ENCODE assay signal across 21 mouse cellular contexts in genomic region chr1:120145527-120146216, GRCm38 (mm10). TPM values are rescaled to one million over a fixed set of nuclear protein-coding genes. Genes with fewer than 3 reads are reported as not detected.
DNase-seq lines count a peak whose midpoint lies in the region; TF ChIP-seq lines count a peak whose summit lies in the region.
"Had no signal": no experiment of that assay in that cellular context is flagged by ENCODE, and none has a peak within 500 bp of the region (broad histone marks: within the 10 kb centered on the region; RNA-seq: fewer than 3 reads in every experiment).

No protein-coding gene starts in this region.

- no peak overlapping the region for H3K27ac ChIP-seq in gastrocnemius, adult 2 months
- H3K27ac ChIP-seq: embryonic facial prominence, embryonic 12.5 days; embryonic facial prominence, embryonic 15.5 days; forebrain, embryonic 12.5 days; hindbrain, embryonic 10.5 days; hindbrain, embryonic 13.5 days; intestine, embryonic 15.5 days had no signal

- intact Hi-C loops in gastrocnemius, adult 2 months (cut with DNase I) = no loop called here
- intact Hi-C loops in heart, postnatal 14 days (cut with DNase I) = loop anchor here (2.0 kb wide), 1 partner anchor 43 kb away; no protein-coding TSS in a partner anchor

- no peak for TF ChIP-seq CTCF in gastrocnemius, adult 2 months (IDR thresholded peaks at IDR 0.05)

- DNase-seq in A20 (ENCODE audit: low read depth, low spot score) = peak; percentile 29
- peak; percentile 13 to 24 for DNase-seq in B cell, adult 2 months
- peak; percentile 55 for DNase-seq in Muller cell, postnatal 12 days (ENCODE audit: inconsistent ontology term)
- no peak for DNase-seq in gastrocnemius, adult 2 months
- no peak for DNase-seq in heart, postnatal 14 days
- no peak for DNase-seq in left cerebral cortex, adult 9 months (ENCODE audit: low spot score in 2 of 2)
- DNase-seq: adrenal gland, postnatal 14 days; cerebellum, adult 11-12 months; cerebellum, adult 8-10 months; cerebellum, postnatal 10 days; cerebellum, postnatal 36 days; gastrocnemius, postnatal 14 days; heart, adult 11 months; heart, postnatal 36 days; kidney, adult 11 months had no signal

- no peak overlapping the region for H3K4me3 ChIP-seq in gastrocnemius, adult 2 months
- H3K4me3 ChIP-seq: embryonic facial prominence, embryonic 12.5 days; embryonic facial prominence, embryonic 15.5 days; forebrain, embryonic 12.5 days; hindbrain, embryonic 10.5 days; hindbrain, embryonic 13.5 days; intestine, embryonic 15.5 days had no signal

RNA-seq across cellular contexts. Expression of gene 3110009E18Rik, which starts 24.7 kb away (rescaled TPM):
- 1 to 10 TPM; 3.3 to 6.6 TPM for total RNA-seq in gastrocnemius, adult 2 months (2021)
- 1 to 10 TPM; 5.4 to 5.5 TPM for total RNA-seq in heart, postnatal 14 days (2021)

RNA-seq across cellular contexts. Expression of gene Dbi, which starts 24.8 kb away (rescaled TPM):
- 100 to 1,000 TPM; 109 to 173 TPM for total RNA-seq in gastrocnemius, adult 2 months (2021)
- 100 to 1,000 TPM; 331 to 352 TPM for total RNA-seq in heart, postnatal 14 days (2021)

Comparison
In these comparisons a context has a peak if more than half of its experiments do, and no peak if none do; other contexts are left out.
1. DNase-seq: peak in A20 (single experiment), B cell, adult 2 months (2 of 2) and Muller cell, postnatal 12 days (single experiment); none in gastrocnemius, adult 2 months (single experiment), heart, postnatal 14 days (0 of 2) and left cerebral cortex, adult 9 months (0 of 2).